Mouse (Mus musculus) heart, adult 2 months (tissue): ENCODE data around the gene Lrrc8c. TPM values are rescaled to one million over a fixed set of nuclear protein-coding genes. Genes with fewer than 3 reads are reported as not detected.

ENCODE experiments used
- DNase-seq, 2 experiments: peaks; one replicate each; pipeline ENCODE4 v3.0.0; 2021
- H3K27ac ChIP-seq: fragments of 200-600 bp; 2 replicates; pipeline ENCODE4 v1.8.1; 2022
- H3K27me3 ChIP-seq: fragments of 200-500 bp; 2 replicates; pipeline ENCODE4 v1.6.1; 2012; ENCODE audit warnings: mild to moderate bottlenecking, low read length, inconsistent platforms, mixed read lengths; ENCODE audit not compliant: control insufficient read depth, insufficient read depth
- H3K36me3 ChIP-seq: fragments of 200-500 bp; 2 replicates; pipeline ENCODE4 v1.6.1; 2012; ENCODE audit warnings: low read length, inconsistent platforms; ENCODE audit not compliant: control insufficient read depth, insufficient read depth
- H3K4me1 ChIP-seq: fragments of 200-500 bp; 2 replicates; pipeline ENCODE4 v1.6.1; 2011; ENCODE audit warnings: low read length; ENCODE audit not compliant: control insufficient read depth, insufficient read depth
- H3K4me3 ChIP-seq: fragments of 200-600 bp; 2 replicates; pipeline ENCODE4 v1.8.1; 2022
- H3K79me2 ChIP-seq: fragments of 200-500 bp; replicated peaks from 2 replicates; pipeline ENCODE4 v1.6.1; 2012; ENCODE audit warnings: mild to moderate bottlenecking, inconsistent platforms, low read length, moderate library complexity, mixed read lengths; ENCODE audit not compliant: control insufficient read depth, insufficient read depth
- H3K9ac ChIP-seq: fragments of 200-500 bp; 2 replicates; pipeline ENCODE4 v1.6.1; 2012; ENCODE audit warnings: low read depth, mild to moderate bottlenecking, control low read depth, inconsistent platforms, low read length, mixed read lengths
- CTCF ChIP-seq: fragments of 200-600 bp; IDR thresholded peaks from 2 replicates; pipeline ENCODE4 v1.8.1; 2022; ENCODE audit warnings: antibody characterized with exemption, mild to moderate bottlenecking, moderate library complexity
- EP300 ChIP-seq: fragments of 200-500 bp; IDR thresholded peaks from 2 replicates; pipeline ENCODE4 v1.6.1; 2011; ENCODE audit warnings: low read depth, low read length, control low read depth; ENCODE audit not compliant: insufficient read depth
- POLR2A ChIP-seq: fragments of 200-500 bp; IDR thresholded peaks from 2 replicates; pipeline ENCODE4 v1.6.1; 2011; ENCODE audit warnings: mild to moderate bottlenecking, low read depth, low read length, control low read depth; ENCODE audit not compliant: insufficient read depth
- WGBS: fragments of 180-500 bp; shearing (Covaris S2); methylation state at CpG from one replicate; pipeline ENCODE4 v1.1.7; 2018; 5-methylcytosine and 5-hydroxymethylcytosine counted together
- intact Hi-C: fragments of 180-260 bp; cut with DNase I; formaldehyde crosslinking; loops from one replicate; pipeline ENCODE4 v1.15.1; 2025
- polyA plus RNA-seq: library from polyadenylated mRNA; depleted of rRNA; stranded (reverse); fragments of >200 nt; gene quantifications from 2 replicates; pipeline ENCODE4 v1.2.3, GENCODE M21; 2012
- total RNA-seq, 2 experiments: library from RNA; stranded (reverse); gene quantifications; 2 replicates each; pipeline ENCODE4 v1.2.3; 2021

Gene Lrrc8c
- total and polyA plus RNA-seq, 3 experiments: 19.7 to 35.5 (median 23.5) TPM

DNA sequence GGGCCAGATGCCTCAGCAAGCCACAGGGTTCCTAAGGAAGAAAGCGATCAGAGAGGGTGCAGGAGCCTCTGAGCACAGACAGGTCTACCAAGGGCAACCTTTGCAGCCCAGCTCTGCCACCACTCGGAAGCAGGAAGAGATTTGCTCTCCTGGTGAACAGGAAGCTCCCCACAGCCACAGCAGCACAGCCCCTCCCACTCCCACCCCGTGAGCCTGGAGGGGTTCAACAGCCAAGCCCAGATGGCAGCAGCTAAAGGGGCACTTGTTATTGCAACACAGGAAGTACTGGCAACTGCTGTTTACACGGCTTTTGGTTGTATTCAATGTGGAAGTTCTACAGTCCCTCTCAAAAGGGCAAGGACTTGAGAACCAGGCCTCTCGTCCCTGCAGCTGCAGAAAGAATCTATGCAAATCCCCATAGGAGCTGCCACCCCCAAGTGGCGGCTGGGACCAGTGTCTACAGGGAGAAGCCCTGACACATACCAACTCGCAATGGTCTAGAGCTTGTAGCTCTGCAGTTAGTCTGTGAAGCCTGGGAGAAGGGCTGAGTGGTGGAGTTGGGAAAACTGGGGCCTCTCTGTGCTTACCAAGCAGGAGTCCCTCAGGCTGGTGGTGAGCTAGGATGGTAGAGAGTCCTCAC is 129.6 kb downstream of the Lrrc8c start:
- DNase-seq: peak; percentile 46 to 69
- Histone ChIP-seq H3K36me3 (no peaks in the 10 kb centered on the region), H3K4me3 (no peak overlapping the region), H3K79me2 (no peaks in the 10 kb centered on the region), H3K27ac (peak overlapping the region; percentile 77), H3K27me3 (no peaks in the 10 kb centered on the region), H3K4me1 (peaks cover 11% of the 10 kb centered on the region), H3K9ac (no peak overlapping the region)
- TF ChIP-seq EP300 (no peak), CTCF (0 out of 2 replicates have a peak, but pooled peaks have one; percentile 17)
- 39% methylated on average over 7 of the region's 7 CpGs for WGBS
- intact Hi-C loops: loop anchor here (2.0 kb wide), 2 partner anchors 22 to 62 kb away; no protein-coding TSS in a partner anchor

DNA sequence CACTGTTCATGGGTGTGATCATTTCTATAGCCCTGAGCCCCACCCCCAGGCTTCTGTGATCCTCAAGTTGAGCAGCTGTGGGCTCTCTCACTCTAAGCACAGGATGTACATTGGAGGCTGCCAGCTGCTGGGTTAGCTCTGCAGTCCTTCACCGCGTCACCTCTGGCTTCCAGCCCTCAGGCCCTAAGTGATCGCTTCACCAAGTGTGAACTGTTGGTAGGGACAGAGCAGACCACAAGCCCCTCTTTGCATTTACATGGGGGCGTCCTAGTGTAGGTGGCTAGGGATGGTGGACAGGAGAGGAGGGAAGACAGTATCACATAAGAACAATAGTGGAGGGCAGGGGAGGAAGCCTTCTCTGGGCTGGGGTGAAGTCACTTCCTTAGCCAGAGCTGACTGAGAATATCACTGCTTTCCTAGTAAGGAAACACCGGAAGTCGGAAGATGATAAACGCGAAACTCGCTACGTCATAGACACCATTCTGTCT is 130.4 kb downstream of the Lrrc8c start:
- 38% methylated on average over 10 of the region's 10 CpGs for WGBS
- intact Hi-C loops: loop anchor here (2.0 kb wide), 2 partner anchors 23 to 63 kb away; no protein-coding TSS in a partner anchor
- H3K27ac ChIP-seq: peak overlapping the region; percentile 77

DNA sequence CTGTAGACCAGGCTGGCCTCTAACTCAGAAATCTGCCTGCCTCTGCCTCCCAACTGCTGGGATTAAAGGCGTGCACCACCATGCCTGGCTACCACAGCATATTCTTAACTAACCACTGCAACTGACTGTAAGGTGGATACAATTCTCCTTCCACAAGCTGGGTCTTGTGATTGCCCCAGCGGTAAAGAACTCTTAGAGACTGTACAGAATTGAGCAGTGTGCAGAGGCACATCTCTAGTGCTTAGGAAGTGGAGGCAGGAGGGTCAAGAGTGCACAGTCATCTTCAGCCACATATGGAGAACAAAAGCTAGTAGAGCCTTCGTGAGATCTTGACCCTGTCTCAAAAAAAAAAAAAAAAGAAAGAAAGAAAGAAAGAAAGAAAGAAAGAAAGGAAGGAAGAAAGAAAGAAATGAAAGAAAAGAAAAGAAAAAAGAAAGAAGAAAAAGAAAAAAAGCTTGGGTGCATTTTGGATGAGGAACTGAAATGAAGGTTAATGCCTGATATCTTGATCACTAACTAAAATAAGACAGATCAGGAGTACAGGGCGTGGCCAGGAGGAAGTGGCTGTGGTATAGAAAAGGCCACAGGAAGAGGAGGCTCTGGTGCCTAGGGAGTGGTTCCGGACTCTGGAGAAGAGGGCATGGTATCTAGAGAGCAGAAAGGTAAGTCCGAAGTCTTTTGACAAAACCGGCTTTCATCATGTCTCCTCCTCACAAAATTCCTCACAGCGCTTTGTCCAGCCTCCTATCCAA is 131.7 kb downstream of the Lrrc8c start:
- TF ChIP-seq POLR2A: no peak
- no peak for TF ChIP-seq EP300
- no peak for TF ChIP-seq CTCF
- Histone ChIP-seq H3K79me2 (no peaks in the 10 kb centered on the region), H3K36me3 (no peaks in the 10 kb centered on the region), H3K27me3 (no peaks in the 10 kb centered on the region), H3K27ac (peak overlapping the region; percentile 74), H3K9ac (no peak overlapping the region; the same call in 1 of the 2 replicates), H3K4me3 (no peak overlapping the region), H3K4me1 (peaks cover 12% of the 10 kb centered on the region)
- WGBS: 72% methylated on average over 8 of the region's 8 CpGs
- intact Hi-C loops: no loop called here
- DNase-seq: peak in 1 of 2 experiments; percentile 44

More for the DNA sequence above, 130.4 kb downstream of the Lrrc8c start:
- H3K36me3 ChIP-seq: no peaks in the 10 kb centered on the region
- H3K79me2 ChIP-seq: no peaks in the 10 kb centered on the region
- H3K4me3 ChIP-seq: no peak overlapping the region
- H3K4me1 ChIP-seq: peaks cover 12% of the 10 kb centered on the region
- TF ChIP-seq CTCF: no peak
- TF ChIP-seq POLR2A: no peak
- TF ChIP-seq EP300: no peak
- H3K27me3 ChIP-seq: no peaks in the 10 kb centered on the region
- H3K9ac ChIP-seq: no peak overlapping the region
- DNase-seq: peak; percentile 62 to 73

DNA sequence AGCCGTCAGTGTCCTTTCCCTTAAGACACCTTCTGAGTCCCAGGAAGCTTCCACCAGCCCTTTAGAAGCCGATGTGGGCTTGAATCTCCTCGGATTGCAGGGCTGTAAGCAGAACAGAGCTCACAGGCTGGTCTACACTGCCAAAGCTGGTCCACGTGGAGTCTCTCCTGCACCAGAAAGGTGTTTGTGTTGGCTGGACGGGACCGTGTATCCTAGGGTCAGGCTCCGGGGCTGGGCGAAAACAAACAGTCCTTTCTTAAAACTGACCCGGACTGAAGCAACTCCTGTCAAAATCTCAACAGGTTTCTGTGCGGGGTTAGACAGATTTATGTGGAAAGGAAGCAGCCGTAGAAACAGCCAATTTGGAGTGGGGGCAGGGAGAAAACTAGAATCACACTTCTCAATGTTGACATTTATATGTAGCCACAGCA is 132.4 kb downstream of the Lrrc8c start:
- peak; percentile 38 to 45 for DNase-seq
- no peak for TF ChIP-seq POLR2A
- TF ChIP-seq EP300: no peak
- TF ChIP-seq CTCF: no peak
- intact Hi-C loops: no loop called here
- H3K79me2 ChIP-seq: no peaks in the 10 kb centered on the region
- no peaks in the 10 kb centered on the region for H3K36me3 ChIP-seq
- peak overlapping the region; percentile 74 for H3K27ac ChIP-seq
- WGBS: 49% methylated on average over 11 of the region's 11 CpGs
- no peak overlapping the region for H3K4me3 ChIP-seq
- peaks cover 12% of the 10 kb centered on the region for H3K4me1 ChIP-seq
- peak overlapping the region; percentile 14; the same call in 1 of the 2 replicates for H3K9ac ChIP-seq
- no peaks in the 10 kb centered on the region for H3K27me3 ChIP-seq

DNA sequence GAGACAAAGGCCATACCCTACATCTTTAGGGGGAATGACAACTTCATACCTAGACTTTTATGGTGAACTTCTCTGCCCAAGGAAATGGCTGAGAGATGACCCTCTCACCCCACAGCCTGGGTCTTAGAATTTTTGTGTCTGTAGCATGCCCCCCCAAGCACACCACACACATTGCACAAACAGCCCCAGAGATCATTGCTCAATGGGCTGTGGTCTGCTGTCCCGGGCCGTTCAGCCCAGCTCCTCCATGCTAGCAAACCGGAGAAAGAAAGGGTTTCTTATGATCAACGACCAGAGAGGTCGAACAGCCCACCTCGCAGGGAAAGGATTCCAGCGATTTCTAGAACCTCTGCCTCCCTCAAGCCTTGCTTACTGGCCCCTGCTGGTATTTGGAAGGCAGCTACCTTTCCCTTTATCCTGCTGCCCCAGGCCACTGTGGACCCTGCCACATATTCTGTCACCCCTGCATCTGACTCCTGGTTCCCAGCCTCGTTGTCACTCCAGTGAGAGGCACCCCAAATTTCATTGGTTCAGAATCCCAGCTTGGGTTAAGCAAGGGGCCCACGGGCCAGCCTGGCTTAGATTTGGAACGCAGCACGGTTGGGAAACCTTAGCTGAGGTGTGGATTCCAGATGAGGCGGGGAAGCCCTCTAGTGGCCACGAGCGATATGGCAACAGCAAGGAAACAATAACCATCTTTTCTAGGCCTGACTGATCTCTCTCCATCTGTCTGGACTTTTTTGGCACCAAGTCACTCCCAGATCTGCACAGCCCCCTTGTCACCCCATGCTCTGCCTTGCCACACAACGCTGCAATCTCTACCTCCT is 135.3 kb downstream of the Lrrc8c start:
- DNase-seq: peak; percentile 84 to 88
- no peak overlapping the region for H3K9ac ChIP-seq
- intact Hi-C loops: loop anchor here (1.0 kb wide), 3 partner anchors 135 to 249 kb away; partner anchors contain the start of gene Lrrc8c

More for the DNA sequence above, 135.3 kb downstream of the Lrrc8c start:
- no peaks in the 10 kb centered on the region for H3K27me3 ChIP-seq
- H3K4me3 ChIP-seq: no peak overlapping the region
- H3K27ac ChIP-seq: peak overlapping the region; percentile 63
- H3K79me2 ChIP-seq: no peaks in the 10 kb centered on the region
- H3K36me3 ChIP-seq: no peaks in the 10 kb centered on the region
- peaks cover 9% of the 10 kb centered on the region for H3K4me1 ChIP-seq
- WGBS: 18% methylated on average over 15 of the region's 15 CpGs
- TF ChIP-seq POLR2A: peak; percentile 17; the same call in 1 of the 2 replicates
- TF ChIP-seq EP300: peak; percentile 95; the same call in 1 of the 2 replicates
- peak; percentile 95 for TF ChIP-seq CTCF
